Mouse (Mus musculus) thymus, postnatal 25 days (tissue): ENCODE measurements around the gene Hmgb2.

Experiments used
- DNase-seq: peaks from one replicate; pipeline ENCODE4 v3.0.0; 2022

Gene Hmgb2

GRCm38 (mm10) chr8:57563726-57564125 lies 52.0 kb downstream of the Hmgb2 start:
- DNase-seq: no peak

- no peak for DNase-seq
Measured at GRCm38 (mm10) chr8:57565039-57565438, 53.3 kb downstream of the Hmgb2 start.
